Mouse (Mus musculus) stomach, postnatal 0 days (tissue): ENCODE measurements around the gene Ccnl2. TPM values are rescaled to one million over a fixed set of nuclear protein-coding genes. Genes with fewer than 3 reads are reported as not detected.

ENCODE experiments used
- ATAC-seq: fragments of 200-750 bp; cut with Nextera tagmentation; 2 replicates; pipeline ENCODE4 v1.8.0; 2017; ENCODE audit not compliant: low FRiP score, low TSS enrichment
- DNase-seq: peaks from one replicate; pipeline ENCODE4 v3.0.0-alpha.2; 2016; ENCODE audit warnings: low spot score
- H3K27ac ChIP-seq: fragments of 300-500 bp; sonication (generic); replicated peaks from 2 replicates; pipeline ENCODE4 v1.5.1; 2014; ENCODE audit warnings: mild to moderate bottlenecking, control low read depth
- H3K27me3 ChIP-seq: fragments of 300-500 bp; sonication (generic); 2 replicates; pipeline ENCODE4 v1.6.1; 2014; ENCODE audit warnings: low read length; ENCODE audit not compliant: control insufficient read depth, insufficient read depth
- H3K36me3 ChIP-seq: fragments of 300-500 bp; sonication (generic); 2 replicates; pipeline ENCODE4 v1.6.1; 2014; ENCODE audit warnings: low read length, mixed read lengths; ENCODE audit not compliant: control insufficient read depth, insufficient read depth
- H3K4me1 ChIP-seq: fragments of 300-500 bp; sonication (generic); replicated peaks from 2 replicates; pipeline ENCODE4 v1.6.1; 2014; ENCODE audit warnings: antibody characterized with exemption; ENCODE audit not compliant: control insufficient read depth, insufficient read depth
- H3K4me2 ChIP-seq: fragments of 300-500 bp; sonication (generic); replicated peaks from 2 replicates; pipeline ENCODE4 v1.6.1; 2014; ENCODE audit warnings: low read depth, mild to moderate bottlenecking, control low read depth, moderate library complexity
- H3K4me3 ChIP-seq: fragments of 300-500 bp; sonication (generic); 2 replicates; pipeline ENCODE4 v1.5.1; 2014; ENCODE audit warnings: low read depth, low read length, control low read depth
- H3K9ac ChIP-seq: fragments of 300-500 bp; sonication (generic); 2 replicates; pipeline ENCODE4 v1.6.1; 2014; ENCODE audit warnings: mild to moderate bottlenecking, low read length, control low read depth, mixed read lengths
- H3K9me3 ChIP-seq: fragments of 300-500 bp; sonication (generic); 2 replicates; pipeline ENCODE4 v1.6.1; 2016; ENCODE audit warnings: low read length; ENCODE audit not compliant: control insufficient read depth
- CTCF ChIP-seq: IDR thresholded peaks from 2 replicates; pipeline ENCODE4 v1.5.1; 2016; ENCODE audit warnings: antibody characterized with exemption, low read depth, mild to moderate bottlenecking, moderate library complexity
- EP300 ChIP-seq: optimal IDR thresholded peaks from 2 replicates; pipeline ENCODE3; 2016; ENCODE audit warnings: antibody characterized with exemption
- WGBS: fragments of 180-500 bp; shearing (Covaris S2); extraction: QIAGEN DNeasy Blood & Tissue Kit; methylation state at CpG from one replicate; pipeline ENCODE4 v1.1.7; 2014; 5-methylcytosine and 5-hydroxymethylcytosine counted together
- polyA plus RNA-seq: library from polyadenylated mRNA; unstranded; fragments of >200 nt; fragmentation: Nextera tagmentation; extraction: Ambion mirVana; gene quantifications from 2 replicates; pipeline ENCODE4 v1.2.1, GENCODE M21; 2015

The Ccnl2 gene
- polyA plus RNA-seq, 1 experiment from 2014 or later, result 72.2 TPM

- no peak overlapping the region for H3K27ac ChIP-seq
- no peaks in the 10 kb centered on the region for H3K27me3 ChIP-seq
- H3K9me3 ChIP-seq, result no peaks in the 10 kb centered on the region
- H3K4me1 ChIP-seq, result 0 out of 2 replicates have a peak, but pooled peaks cover 5% of the 10 kb centered on the region
- 46% methylated on average over 38 of the region's 38 CpGs for WGBS
- peaks cover 4% of the 10 kb centered on the region; the same call in 1 of the 2 replicates for H3K36me3 ChIP-seq
- no peak for DNase-seq
- peak overlapping the region; percentile 97 for H3K4me2 ChIP-seq
- peak overlapping the region; percentile 53; the same call in 1 of the 2 replicates for H3K4me3 ChIP-seq
- TF ChIP-seq CTCF, result no peak
- TF ChIP-seq EP300, result no peak
- H3K9ac ChIP-seq, result no peak overlapping the region
- ATAC-seq, result no peak
These were observed 29.5 kb downstream of the Ccnl2 start for GRCm38 (mm10) chr4:155841651-155842270.

DNA sequence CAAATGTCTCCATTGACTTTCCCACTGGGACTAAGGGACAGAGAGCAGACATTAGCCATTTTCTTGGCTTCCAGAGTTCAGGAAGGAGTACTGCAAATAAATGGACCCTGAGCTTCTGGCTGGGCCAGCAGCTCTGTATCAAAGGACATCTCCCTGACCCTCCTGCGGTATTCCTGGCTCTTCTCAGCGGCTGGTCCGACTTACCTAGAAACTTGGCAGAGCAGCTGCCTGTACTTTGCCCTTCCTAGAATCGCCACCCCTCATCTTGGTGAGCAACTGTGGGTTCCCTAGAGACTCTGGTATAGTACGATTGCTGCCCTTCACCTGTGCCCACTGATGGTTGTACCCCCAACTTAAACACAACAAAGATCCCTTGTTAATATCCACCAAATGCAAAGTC lies 30.9 kb downstream of the Ccnl2 start:
- H3K27me3 ChIP-seq, result no peaks in the 10 kb centered on the region
- no peak overlapping the region for H3K4me2 ChIP-seq
- DNase-seq, result no peak
- no peak for ATAC-seq
- H3K9ac ChIP-seq, result no peak overlapping the region
- no peak overlapping the region for H3K4me3 ChIP-seq
- peaks cover 6% of the 10 kb centered on the region; the same call in 1 of the 2 replicates for H3K4me1 ChIP-seq
- 94% methylated on average over 5 of the region's 5 CpGs for WGBS
- no peak overlapping the region for H3K27ac ChIP-seq
- peaks cover 4% of the 10 kb centered on the region; the same call in 1 of the 2 replicates for H3K36me3 ChIP-seq
- TF ChIP-seq CTCF (no peak), EP300 (no peak)
- H3K9me3 ChIP-seq, result no peaks in the 10 kb centered on the region

DNA sequence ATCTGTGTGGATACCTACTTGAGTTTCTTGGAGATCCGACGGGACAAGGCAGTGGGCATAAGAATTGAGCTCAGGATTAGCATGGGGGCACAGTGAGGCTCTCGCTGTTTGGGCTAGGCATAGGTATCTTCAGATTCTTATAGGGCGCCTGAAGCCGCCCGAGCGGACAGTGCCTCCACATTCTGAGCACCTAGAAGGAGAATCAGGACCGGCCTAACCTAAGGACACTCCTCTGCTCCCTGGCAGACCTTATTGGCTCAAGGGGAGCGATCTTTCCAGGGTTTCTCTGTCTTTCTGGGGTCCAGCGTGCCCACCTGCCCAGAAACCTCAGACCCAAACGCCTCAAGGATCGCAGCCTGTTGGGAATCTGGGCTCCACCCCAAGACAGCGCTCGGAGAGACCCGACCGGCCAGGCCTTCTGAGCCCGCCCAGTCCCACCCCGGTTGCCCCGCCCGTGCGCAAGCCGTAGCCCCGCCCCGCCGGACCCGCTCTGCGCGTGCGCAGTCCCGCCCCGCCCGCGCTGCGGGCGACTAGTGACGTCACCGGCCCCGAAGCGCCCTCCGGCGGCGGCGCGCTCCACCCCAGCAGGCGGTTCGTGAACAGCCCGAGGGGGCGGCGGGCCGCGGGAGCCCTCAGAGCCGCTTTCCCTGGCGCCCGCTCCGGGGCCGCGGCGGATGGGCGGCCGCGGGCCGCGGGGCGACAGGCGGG lies 34.7 kb downstream of the Ccnl2 start, which contains the start of gene Dvl1:
TSS of gene Dvl1 (plus strand) at position 532 of the 708 bp plus-strand sequence.
- H3K4me3 ChIP-seq, result peak within 1 kb of the TSS; percentile 71
- H3K9me3 ChIP-seq, result no peaks in the 10 kb centered on the region
- no peaks in the 10 kb centered on the region for H3K27me3 ChIP-seq
- 2% methylated on average over 43 of the region's 65 CpGs for WGBS
- H3K9ac ChIP-seq, result peak within 1 kb of the TSS; percentile 91
- ATAC-seq (peak; percentile 89), DNase-seq (peak; percentile 95)
- peaks cover 8% of the 10 kb centered on the region for H3K4me1 ChIP-seq
- no peak for TF ChIP-seq EP300
- TF ChIP-seq CTCF, result peak; percentile 63
- H3K36me3 ChIP-seq, result peaks cover 4% of the 10 kb centered on the region; the same call in 1 of the 2 replicates
- H3K4me2 ChIP-seq, result peak within 1 kb of the TSS; percentile 89
- peak within 1 kb of the TSS; percentile 81 for H3K27ac ChIP-seq

GRCm38 (mm10) chr4:155847591-155848352 lies 35.5 kb downstream of the Ccnl2 start:
- peaks cover 4% of the 10 kb centered on the region; the same call in 1 of the 2 replicates for H3K36me3 ChIP-seq
- DNase-seq (peak; percentile 64), ATAC-seq (peak; percentile 19)
- peaks cover 8% of the 10 kb centered on the region for H3K4me1 ChIP-seq
- peak overlapping the region; percentile 71 for H3K4me3 ChIP-seq
- H3K27me3 ChIP-seq, result no peaks in the 10 kb centered on the region
- TF ChIP-seq EP300 (no peak), CTCF (0 out of 2 replicates have a peak, but pooled peaks have one; percentile 7)
- peak overlapping the region; percentile 89 for H3K4me2 ChIP-seq
- WGBS, result under 1% methylated on average over 47 of the region's 69 CpGs
- peak overlapping the region; percentile 91 for H3K9ac ChIP-seq
- H3K9me3 ChIP-seq, result no peaks in the 10 kb centered on the region
- peak overlapping the region; percentile 81 for H3K27ac ChIP-seq

- Histone ChIP-seq H3K9ac (peak overlapping the region; percentile 91), H3K9me3 (no peaks in the 10 kb centered on the region), H3K4me2 (peak overlapping the region; percentile 89), H3K4me3 (peak overlapping the region; percentile 71), H3K4me1 (peaks cover 8% of the 10 kb centered on the region), H3K27ac (no peak overlapping the region), H3K27me3 (no peaks in the 10 kb centered on the region), H3K36me3 (no peaks in the 10 kb centered on the region)
- TF ChIP-seq EP300 (no peak), CTCF (no peak)
- DNase-seq, result no peak
- ATAC-seq, result no peak
- WGBS, result 55% methylated on average over 7 of the region's 7 CpGs
These were observed 36.3 kb downstream of the Ccnl2 start for GRCm38 (mm10) chr4:155848434-155849095.
